Mouse (Mus musculus): ENCODE data around the gene Ppfibp2. TPM values are rescaled to one million over a fixed set of nuclear protein-coding genes. Genes with fewer than 3 reads are reported as not detected.

Gene Ppfibp2
- polyA plus RNA-seq, 1 experiment from 2014 or later = 3.2 TPM

DNA sequence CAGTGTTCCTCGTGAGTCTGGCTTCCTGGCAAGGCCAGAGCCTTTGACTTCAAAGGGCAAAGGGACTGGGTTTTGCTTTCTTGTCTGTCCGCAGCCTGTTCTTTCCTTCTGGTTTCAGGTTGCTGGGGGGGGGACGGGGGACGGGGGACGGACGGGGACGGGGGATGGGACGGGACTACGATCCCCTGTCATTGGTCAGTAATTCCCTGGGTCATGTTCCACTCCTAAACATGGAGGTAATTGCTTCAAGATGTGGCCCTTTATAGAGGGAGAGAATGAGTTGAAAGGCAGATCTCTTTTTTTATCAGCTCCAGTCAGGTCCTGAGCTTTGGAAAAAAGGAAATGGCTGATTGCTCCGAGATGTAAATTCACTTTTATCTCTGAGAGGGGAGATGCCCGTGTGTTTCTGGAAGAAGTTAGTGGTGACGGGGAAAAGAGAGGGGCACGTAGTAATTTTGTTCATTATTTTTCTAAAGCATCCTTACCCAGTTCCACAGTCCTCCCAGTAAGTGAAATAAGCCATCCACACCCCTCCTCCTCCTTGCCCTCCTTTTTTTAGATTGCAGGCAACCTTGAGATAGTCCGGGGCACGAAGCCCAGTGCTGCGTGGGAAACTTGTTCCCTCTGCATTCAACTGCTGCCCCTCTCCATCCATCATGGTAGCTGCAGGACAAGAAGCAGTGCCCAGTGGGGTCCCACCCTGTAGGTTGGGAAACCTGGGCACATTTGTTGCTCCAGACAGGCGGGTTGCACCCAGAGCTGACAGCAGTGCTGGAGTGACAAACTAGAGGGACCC, 95.6 kb downstream of the Ppfibp2 start:
- Histone ChIP-seq H3K36me3 (no peaks in the 10 kb centered on the region), H3K27ac (replicated peaks) (no peak overlapping the region), H3K9me3 (no peaks in the 10 kb centered on the region), H3K9ac (replicated peaks) (no peak overlapping the region), H3K4me2 (replicated peaks) (no peak overlapping the region), H3K4me1 (peaks cover 5% of the 10 kb centered on the region; the same call in 1 of the 2 replicates), H3K27me3 (peaks cover 17% of the 10 kb centered on the region), H3K4me3 (no peak overlapping the region)
- WGBS = 45% methylated on average over 17 of the region's 17 CpGs
- ATAC-seq (ENCODE audit: low FRiP score, low read depth) = no peak

GRCm38 (mm10) chr7:107691493-107691892, 96.5 kb downstream of the Ppfibp2 start:
- Histone ChIP-seq H3K27ac (replicated peaks) (no peak overlapping the region), H3K4me2 (replicated peaks) (no peak overlapping the region), H3K36me3 (no peaks in the 10 kb centered on the region), H3K4me3 (no peak overlapping the region), H3K9me3 (no peaks in the 10 kb centered on the region), H3K27me3 (peaks cover 17% of the 10 kb centered on the region), H3K4me1 (peaks cover 5% of the 10 kb centered on the region; the same call in 1 of the 2 replicates), H3K9ac (replicated peaks) (no peak overlapping the region)
- no peak for ATAC-seq (ENCODE audit: low FRiP score, low read depth)
- 55% methylated on average over 6 of the region's 6 CpGs for WGBS

DNA sequence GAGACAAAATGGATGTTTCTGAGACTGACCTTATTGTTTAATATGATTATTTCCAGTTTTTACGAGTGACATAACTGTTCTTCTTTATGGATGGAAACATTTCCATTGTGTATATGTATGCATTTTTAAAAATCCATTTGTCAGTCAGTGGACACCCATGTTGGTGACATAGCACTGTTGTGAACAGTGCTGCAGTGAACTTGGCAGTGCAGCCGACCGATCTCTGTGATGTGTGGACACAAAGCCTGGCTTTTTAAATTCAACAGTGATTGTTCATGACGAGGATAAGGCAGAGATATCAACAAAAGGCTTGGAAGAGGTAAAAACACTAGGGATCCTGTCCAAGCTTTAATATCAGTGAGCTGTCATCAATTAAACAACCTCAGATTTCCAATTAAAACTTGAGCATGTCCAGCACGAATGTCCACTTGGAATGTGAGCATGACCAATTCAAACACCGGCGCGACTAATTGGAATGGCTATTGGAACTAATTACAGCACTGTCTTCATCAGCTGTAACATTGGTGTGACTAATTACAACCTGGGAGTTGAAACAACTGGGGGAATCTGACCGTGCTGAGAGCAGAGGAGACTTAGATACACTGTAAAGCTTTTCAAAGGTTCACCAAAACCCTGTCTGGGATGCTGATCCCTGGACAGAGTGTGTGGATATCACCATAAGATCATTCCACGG, 99.4 kb downstream of the Ppfibp2 start:
- H3K4me1 ChIP-seq = peaks cover 5% of the 10 kb centered on the region; the same call in 1 of the 2 replicates
- H3K9ac ChIP-seq (replicated peaks) = no peak overlapping the region
- WGBS = 62% methylated on average over 10 of the region's 10 CpGs
- H3K4me3 ChIP-seq = no peak overlapping the region
- no peak overlapping the region for H3K27ac ChIP-seq (replicated peaks)
- H3K36me3 ChIP-seq = no peaks in the 10 kb centered on the region
- H3K4me2 ChIP-seq (replicated peaks) = no peak overlapping the region
- ATAC-seq (ENCODE audit: low FRiP score, low read depth) = peak; percentile 81
- no peaks in the 10 kb centered on the region for H3K9me3 ChIP-seq
- H3K27me3 ChIP-seq = peaks cover 17% of the 10 kb centered on the region

DNA sequence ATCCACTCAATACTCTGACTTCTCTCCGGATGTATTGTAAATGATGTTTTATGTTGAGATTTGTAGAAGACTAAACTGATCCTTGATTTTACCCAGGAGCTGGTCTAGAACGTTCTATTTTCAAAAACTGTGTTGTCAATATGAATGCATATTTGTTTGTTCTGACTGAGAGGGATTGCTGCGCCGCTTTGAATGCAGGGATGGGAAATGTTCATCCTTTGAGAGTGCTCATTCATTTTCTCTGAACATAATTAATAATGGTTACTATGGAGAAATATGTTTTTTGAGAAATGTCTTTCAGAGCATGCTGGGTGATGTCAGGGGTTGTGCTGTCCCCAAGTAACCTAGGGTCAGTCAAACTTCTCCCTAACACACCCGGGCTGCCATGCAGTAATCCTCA, 102.1 kb downstream of the Ppfibp2 start:
- no peak overlapping the region for H3K4me3 ChIP-seq
- 88% methylated on average over 5 of the region's 5 CpGs for WGBS

DNA sequence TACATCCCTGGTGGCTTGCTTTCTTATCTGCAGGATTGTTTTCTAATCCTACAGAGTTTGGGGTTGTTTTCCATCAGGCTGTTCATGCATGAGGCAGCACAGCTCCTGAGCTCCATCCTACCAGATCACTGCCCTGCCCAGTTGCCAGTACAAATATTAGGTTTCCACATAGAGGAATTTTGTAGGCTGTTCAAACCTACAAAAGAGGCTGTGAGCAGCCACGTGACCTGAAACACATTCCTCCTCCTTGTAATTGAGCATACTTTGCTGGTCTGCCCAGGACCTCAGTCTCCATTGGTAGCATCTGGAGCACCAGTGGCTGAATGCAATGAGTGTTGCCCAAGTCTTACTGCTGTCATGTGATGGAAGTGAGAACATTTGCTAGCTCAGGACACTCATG, 104.9 kb downstream of the Ppfibp2 start:
- Histone ChIP-seq H3K4me1 (no peaks in the 10 kb centered on the region), H3K27me3 (no peaks in the 10 kb centered on the region), H3K36me3 (no peaks in the 10 kb centered on the region), H3K9me3 (no peaks in the 10 kb centered on the region), H3K4me3 (no peak overlapping the region), H3K27ac (replicated peaks) (no peak overlapping the region), H3K9ac (replicated peaks) (no peak overlapping the region), H3K4me2 (replicated peaks) (no peak overlapping the region)
- ATAC-seq (ENCODE audit: low FRiP score, low read depth) = no peak
- WGBS = 79% methylated on average over 1 of the region's 1 CpGs

More for the DNA sequence above, 102.1 kb downstream of the Ppfibp2 start:
- no peak overlapping the region for H3K27ac ChIP-seq (replicated peaks)
- peaks cover 10% of the 10 kb centered on the region for H3K27me3 ChIP-seq
- no peak overlapping the region for H3K4me2 ChIP-seq (replicated peaks)
- H3K4me1 ChIP-seq = 0 out of 2 replicates have a peak, but pooled peaks cover 5% of the 10 kb centered on the region
- H3K36me3 ChIP-seq = no peaks in the 10 kb centered on the region
- H3K9ac ChIP-seq (replicated peaks) = no peak overlapping the region
- H3K9me3 ChIP-seq = no peaks in the 10 kb centered on the region
- ATAC-seq (ENCODE audit: low FRiP score, low read depth) = no peak

DNA sequence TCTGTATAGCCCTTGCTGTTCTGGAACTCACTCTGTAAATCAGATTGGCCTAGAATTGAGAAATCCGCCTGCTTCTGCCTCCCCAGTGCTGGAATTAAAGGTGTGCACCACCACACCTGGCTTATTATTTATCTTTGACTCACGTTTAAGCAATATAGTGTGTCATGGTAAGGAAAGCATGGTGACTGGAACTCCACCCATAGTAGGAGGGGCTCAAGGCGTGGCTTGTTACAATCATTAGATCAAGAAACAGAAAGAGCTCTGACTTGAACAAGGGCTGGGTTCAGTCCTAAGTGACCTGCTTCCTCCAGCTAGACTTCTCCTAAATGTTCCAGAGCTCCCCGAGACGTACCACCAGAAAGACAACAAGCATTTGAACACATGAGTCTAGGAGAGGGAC, 105.6 kb downstream of the Ppfibp2 start:
- Histone ChIP-seq H3K4me2 (replicated peaks) (no peak overlapping the region), H3K27me3 (no peaks in the 10 kb centered on the region), H3K27ac (replicated peaks) (no peak overlapping the region), H3K9me3 (no peaks in the 10 kb centered on the region), H3K4me1 (no peaks in the 10 kb centered on the region), H3K9ac (replicated peaks) (no peak overlapping the region), H3K4me3 (no peak overlapping the region), H3K36me3 (no peaks in the 10 kb centered on the region)
- ATAC-seq (ENCODE audit: low FRiP score, low read depth) = no peak
- 86% methylated on average over 5 of the region's 5 CpGs for WGBS

DNA sequence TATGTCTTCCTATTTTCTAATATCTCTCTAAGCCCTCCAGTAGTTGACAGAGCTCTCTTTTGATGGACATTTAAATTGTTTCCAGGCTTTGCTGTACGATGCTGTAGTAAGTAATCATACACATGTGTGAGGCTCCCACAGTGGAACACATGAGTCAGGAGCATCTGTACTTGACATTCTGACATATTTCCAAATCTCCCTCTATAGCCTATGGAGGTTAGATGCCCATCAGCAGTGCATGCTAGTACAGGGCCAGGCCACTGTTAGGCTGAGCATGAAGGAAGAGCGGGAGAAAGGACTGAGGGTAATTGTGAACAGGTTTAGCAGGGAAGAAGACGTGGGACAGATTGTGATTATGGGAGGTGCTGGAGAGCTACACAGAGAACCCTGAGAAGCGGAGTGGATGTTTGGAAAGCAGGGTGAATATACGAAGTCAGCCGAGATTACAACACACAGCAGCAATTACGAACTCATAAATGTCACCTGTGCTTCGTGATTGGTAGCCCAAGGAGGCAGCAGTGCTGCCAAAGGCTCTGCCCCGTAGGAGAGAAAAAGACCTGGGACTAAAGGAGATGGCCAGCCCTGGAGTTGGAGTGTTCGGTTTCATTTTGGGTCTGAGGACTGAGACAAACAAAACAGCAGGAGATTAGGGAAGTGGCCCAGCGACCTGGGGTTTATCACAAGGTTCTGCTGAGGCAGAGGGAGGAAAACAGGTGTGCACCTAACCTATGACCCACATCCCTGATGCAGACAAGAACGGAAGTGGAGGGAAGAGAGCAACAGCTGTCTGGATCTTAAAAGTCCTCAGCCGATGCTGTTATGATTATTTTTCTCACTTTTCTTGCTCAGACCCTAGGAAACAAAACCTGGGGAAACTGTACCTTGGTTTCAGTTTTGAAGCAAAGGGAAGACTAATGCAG, 107.7 kb downstream of the Ppfibp2 start:
- Histone ChIP-seq H3K4me3 (no peak overlapping the region), H3K4me1 (0 out of 2 replicates have a peak, but pooled peaks cover 2% of the 10 kb centered on the region), H3K27me3 (no peaks in the 10 kb centered on the region), H3K36me3 (no peaks in the 10 kb centered on the region), H3K9me3 (no peaks in the 10 kb centered on the region), H3K27ac (replicated peaks) (no peak overlapping the region), H3K9ac (replicated peaks) (no peak overlapping the region), H3K4me2 (replicated peaks) (no peak overlapping the region)
- ATAC-seq (ENCODE audit: low FRiP score, low read depth) = no peak
- 70% methylated on average over 13 of the region's 13 CpGs for WGBS

DNA sequence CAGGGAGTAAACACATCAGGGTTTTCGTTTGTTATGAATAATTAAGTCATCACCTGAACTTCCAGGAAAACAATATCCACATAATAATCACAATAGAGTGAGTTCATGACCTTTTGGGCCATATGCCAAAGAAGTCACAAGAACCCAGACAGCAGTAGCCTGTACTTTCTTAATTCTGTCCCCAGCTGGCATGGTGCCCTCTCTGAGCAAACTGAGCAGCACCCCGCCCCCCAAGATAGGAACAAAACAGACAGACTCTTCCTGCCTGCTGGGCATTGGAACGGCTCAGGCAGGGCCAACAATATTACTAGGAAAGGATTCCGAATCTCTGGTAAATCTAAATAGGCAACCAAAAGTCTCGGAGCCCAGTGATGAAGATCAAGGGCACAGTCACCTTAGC, 110.9 kb downstream of the Ppfibp2 start:
- no peak for ATAC-seq (ENCODE audit: low FRiP score, low read depth)
- 67% methylated on average over 5 of the region's 5 CpGs for WGBS
- Histone ChIP-seq H3K36me3 (no peaks in the 10 kb centered on the region), H3K27me3 (no peaks in the 10 kb centered on the region; the same call in 1 of the 2 replicates), H3K9me3 (no peaks in the 10 kb centered on the region), H3K4me1 (0 out of 2 replicates have a peak, but pooled peaks cover 12% of the 10 kb centered on the region), H3K4me2 (replicated peaks) (no peak overlapping the region), H3K27ac (replicated peaks) (no peak overlapping the region), H3K9ac (replicated peaks) (no peak overlapping the region), H3K4me3 (no peak overlapping the region)

- WGBS = 66% methylated on average over 9 of the region's 9 CpGs
- H3K27me3 ChIP-seq = no peaks in the 10 kb centered on the region; the same call in 1 of the 2 replicates
- no peak overlapping the region for H3K4me3 ChIP-seq
- no peak overlapping the region for H3K4me2 ChIP-seq (replicated peaks)
- no peaks in the 10 kb centered on the region for H3K9me3 ChIP-seq
- H3K27ac ChIP-seq (replicated peaks) = no peak overlapping the region
- H3K36me3 ChIP-seq = no peaks in the 10 kb centered on the region
- ATAC-seq (ENCODE audit: low FRiP score, low read depth) = no peak
- H3K9ac ChIP-seq (replicated peaks) = no peak overlapping the region
- H3K4me1 ChIP-seq = 0 out of 2 replicates have a peak, but pooled peaks cover 12% of the 10 kb centered on the region
Measured at GRCm38 (mm10) chr7:107707650-107708049, 112.6 kb downstream of the Ppfibp2 start.

DNA sequence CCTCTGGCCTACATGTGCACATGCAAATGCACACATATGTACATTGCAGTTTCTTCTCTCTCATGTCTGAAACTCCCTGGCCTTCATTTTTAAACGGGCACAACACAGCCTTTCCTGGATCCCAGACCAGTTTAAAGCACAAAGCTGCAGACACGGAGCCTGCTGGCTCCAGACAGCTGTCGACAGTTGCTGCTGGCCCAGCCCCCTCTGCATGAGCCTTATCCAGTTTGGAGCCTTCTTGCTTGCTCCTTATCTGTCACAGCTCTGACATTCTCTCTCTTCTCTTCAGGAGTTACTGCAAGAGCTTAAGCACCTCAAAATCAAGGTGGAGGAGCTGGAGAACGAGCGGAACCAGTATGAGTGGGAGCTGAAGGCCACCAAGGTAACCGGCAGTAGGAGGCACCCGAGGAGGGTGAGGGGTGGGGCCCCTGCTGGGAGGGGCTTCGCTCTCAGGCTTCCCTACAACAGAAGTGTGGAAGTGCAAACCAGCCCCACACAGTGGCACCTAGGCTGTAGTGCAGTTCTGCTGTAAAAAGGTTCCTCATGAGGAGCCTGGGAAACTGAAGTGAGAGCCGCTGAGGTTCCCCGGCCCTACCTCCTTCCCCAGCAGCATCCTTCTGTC, 113.6 kb downstream of the Ppfibp2 start:
- H3K4me2 ChIP-seq (replicated peaks) = peak overlapping the region; percentile 46
- 6% methylated on average over 10 of the region's 10 CpGs for WGBS
- H3K36me3 ChIP-seq = no peaks in the 10 kb centered on the region
- no peaks in the 10 kb centered on the region; the same call in 1 of the 2 replicates for H3K27me3 ChIP-seq
- H3K9me3 ChIP-seq = no peaks in the 10 kb centered on the region
- peak overlapping the region; percentile 14 for H3K4me3 ChIP-seq
- H3K4me1 ChIP-seq = 0 out of 2 replicates have a peak, but pooled peaks cover 12% of the 10 kb centered on the region
- ATAC-seq (ENCODE audit: low FRiP score, low read depth) = peak; percentile 88
- 0 out of 2 replicates have a peak overlapping the region, but pooled peaks have one; percentile 24 for H3K9ac ChIP-seq (replicated peaks)
- H3K27ac ChIP-seq (replicated peaks) = no peak overlapping the region

DNA sequence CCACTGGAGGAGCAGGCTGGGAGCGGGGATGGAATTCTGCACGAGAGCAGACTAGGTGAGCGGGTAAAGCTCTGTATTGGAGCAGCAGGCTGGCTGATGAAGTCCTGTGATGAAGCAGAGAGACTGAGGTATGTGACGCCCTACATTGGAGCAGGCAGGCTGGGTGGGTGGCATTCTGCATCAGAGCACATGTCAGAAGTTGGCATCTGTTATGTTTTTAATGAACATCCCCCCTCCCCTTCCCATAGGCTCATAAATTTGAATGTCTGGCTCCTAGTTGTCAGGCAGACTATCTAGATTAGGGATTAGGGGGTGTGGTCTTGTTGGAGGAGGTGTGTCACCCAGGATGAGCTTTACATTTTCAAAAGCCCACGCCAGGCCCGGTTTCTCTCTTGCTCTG, 117.7 kb downstream of the Ppfibp2 start:
- H3K9ac ChIP-seq (replicated peaks) = no peak overlapping the region
- H3K9me3 ChIP-seq = no peaks in the 10 kb centered on the region
- no peak for ATAC-seq (ENCODE audit: low FRiP score, low read depth)
- 0 out of 2 replicates have a peak, but pooled peaks cover 10% of the 10 kb centered on the region for H3K4me1 ChIP-seq
- WGBS = 59% methylated on average over 6 of the region's 6 CpGs
- no peaks in the 10 kb centered on the region for H3K36me3 ChIP-seq
- H3K4me2 ChIP-seq (replicated peaks) = no peak overlapping the region
- H3K4me3 ChIP-seq = no peak overlapping the region
- no peak overlapping the region for H3K27ac ChIP-seq (replicated peaks)
- H3K27me3 ChIP-seq = no peaks in the 10 kb centered on the region; the same call in 1 of the 2 replicates

All from midbrain, embryonic 12.5 days (tissue).